Mouse (Mus musculus) right cerebral cortex, postnatal 25 days (tissue): ENCODE results near the gene Pdgfra.

Experiments
- DNase-seq: peaks from one replicate; pipeline ENCODE4 v3.0.0; 2022

The Pdgfra gene

DNA sequence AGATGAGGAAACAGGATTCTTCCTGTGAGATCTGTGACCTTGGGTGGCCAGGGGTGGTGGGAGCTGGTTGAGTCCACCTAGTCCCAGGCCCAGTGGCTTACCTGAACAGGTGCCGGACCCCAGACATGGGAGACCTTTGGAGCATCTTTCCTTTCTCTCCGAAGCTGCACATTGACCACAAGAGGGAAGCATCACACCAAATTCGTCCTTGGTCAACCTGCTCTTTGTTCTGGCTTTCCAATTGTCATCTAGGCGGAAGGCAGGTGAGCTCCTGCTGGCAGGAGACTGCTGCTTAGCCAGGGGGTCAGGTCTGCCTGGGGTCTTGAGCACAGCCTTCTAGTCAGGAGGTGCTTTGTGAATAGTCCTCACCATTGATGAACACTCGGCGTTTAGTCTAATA is 62.4 kb downstream of the Pdgfra start:
- no peak for DNase-seq

DNA sequence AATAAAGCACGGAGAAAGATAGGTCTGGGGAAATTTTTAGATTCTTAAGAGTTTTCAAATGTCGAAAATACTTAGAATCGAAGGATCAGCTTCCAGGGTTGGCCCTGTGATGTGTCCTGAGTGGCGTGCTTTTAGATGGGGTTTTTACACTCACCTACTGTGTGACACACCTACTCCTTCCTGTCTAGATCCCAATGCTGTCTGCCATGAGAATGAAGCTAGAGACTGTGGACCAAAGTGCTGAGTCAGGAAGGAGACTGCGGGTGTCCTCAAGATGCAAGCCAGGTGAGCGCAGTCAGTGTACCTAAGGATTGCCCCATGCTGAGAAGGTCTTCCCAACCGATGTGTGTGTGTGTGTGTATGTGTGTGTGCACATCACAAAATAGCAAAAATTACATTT is 62.8 kb downstream of the Pdgfra start:
- DNase-seq, result no peak

DNA sequence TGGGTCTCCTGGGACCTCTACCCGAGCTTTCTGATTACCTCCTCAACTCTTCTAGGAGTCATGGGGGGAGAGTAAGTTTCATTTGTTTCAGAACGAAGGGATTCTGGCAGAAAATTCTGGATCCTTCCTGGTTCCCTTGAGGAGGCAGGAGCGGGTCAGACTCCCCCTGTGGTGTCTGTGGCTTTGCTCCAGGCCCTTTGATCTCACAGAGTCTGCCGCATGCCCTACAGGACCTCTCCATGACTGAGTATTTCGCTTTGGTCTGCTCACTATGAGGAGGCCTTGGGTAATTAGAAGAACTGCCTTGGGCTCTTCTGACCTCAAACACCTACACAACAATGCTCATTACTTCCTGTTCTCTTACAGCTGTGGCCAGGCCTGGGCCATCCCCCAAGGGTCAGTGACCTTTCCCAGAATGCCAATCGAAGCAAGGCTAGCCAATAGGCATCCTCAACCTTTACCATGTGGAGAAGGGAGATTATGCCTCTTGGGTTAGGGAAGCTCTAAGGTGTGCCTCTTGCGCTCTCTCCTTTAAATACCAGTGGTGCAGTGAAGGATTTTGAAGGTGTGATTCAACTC is 63.7 kb downstream of the Pdgfra start:
- DNase-seq, result no peak

DNA sequence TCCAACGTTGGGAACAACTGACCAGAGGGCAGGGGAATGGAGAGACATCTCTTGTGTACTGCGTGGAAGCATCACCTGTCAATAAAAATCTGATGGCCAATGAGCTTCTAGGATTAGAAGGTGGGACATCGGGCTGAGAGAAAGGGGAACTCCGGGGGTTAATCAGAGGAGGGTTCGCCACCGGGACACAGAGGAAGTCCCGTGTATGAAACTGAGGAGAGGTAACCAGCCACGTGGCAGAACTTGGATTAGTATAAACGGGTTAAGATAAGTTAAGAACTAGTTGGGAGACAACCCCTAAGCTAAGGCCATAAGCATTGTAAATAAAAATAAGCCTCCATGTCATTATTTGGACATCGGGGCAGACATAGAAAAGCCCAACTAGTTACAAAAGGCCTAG is 69.5 kb downstream of the Pdgfra start:
- DNase-seq, result no peak

DNA sequence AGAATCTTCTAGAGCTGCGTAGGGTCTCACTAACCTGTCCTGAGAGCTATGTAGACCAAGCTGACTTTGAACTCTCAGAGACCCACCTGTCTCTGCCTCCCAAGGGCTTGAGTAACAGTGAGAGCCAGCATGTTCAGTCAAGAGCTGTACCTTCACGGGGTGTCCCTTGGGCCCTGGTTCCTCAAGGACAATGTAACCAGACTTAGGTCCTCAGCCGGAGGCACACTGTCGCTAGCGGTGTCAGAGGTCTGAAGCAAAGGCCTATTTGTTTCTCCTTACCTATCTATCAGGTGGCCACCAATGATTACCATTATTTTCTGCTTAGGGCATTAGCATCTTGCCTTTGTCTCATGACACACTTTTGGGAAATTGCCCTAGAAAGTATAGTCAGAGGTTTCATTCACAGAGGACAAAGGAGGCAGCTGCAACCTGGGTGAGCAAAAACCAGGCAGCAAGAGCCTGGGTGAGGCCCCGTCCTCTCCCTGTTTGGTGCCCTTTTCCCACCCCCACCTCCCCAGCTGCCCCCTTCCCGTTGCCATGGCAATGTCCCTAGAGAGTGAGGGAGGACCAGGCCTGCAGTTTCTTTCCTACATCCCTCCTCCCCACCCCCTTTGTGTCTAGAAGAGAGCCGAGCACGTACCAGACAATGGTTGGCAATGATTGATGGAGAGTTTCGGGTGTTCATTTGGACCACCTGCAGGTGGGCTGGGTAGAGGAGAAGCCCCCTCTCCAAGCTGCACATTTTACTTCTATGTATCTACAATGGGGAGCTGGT is 70.6 kb downstream of the Pdgfra start:
- no peak for DNase-seq

DNA sequence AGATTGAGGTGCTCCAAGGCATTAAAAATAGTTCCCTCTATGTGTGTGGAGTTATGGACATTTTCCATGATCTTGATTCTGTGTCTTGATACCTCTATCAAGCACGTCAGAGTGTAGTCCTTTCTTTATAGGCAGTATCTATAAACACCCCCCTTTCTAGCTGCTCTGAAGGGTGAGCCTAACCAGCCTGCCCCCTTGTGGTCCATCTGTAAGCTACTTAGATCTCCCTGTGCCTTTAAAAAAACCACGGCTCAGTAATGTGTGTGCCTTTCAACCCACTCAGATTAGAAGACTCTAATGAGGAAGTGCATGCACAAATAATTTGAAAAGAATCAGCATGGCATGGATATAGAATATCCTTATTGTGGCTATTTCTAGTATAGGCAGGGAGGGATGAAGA is 86.3 kb downstream of the Pdgfra start:
- DNase-seq, result no peak

DNA sequence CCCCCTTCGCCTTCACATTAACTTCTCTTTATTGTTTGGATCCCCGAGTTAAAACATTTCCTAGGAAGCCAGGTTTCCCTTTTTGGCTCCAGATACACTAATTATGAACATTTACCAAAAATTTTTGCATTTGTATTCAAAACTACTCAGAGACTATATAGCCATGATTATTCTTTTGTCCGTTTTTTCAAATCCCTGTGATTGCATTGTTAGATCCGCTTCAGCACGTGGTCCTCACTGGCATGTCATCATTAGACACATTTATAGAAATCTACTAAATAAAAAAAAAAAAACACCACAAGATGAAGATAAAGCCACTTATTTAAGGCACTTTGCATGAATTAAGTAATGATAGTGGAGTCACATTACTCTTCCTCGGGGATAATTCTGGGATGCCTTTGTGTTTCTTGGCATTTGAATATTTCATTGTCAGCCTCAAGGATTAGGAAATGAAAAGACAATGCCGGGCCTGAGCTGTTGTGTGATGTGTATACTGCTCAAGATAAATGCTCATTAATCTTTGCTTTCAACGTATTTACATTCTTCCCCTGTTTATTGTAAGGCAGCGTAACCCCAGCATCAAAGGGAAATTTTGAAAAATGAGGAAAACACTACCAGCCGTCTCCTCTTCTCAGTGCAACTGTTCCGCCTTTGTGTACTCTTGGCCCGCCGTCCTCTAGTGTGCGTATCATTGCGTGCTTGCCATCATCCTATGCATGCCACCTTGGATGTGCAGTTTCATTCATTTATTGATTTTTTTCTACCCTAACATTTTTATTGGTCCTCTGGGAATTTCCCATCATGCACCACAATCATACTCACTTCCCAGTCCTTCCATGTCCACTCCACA is 87.1 kb downstream of the Pdgfra start:
- DNase-seq, result no peak

DNA sequence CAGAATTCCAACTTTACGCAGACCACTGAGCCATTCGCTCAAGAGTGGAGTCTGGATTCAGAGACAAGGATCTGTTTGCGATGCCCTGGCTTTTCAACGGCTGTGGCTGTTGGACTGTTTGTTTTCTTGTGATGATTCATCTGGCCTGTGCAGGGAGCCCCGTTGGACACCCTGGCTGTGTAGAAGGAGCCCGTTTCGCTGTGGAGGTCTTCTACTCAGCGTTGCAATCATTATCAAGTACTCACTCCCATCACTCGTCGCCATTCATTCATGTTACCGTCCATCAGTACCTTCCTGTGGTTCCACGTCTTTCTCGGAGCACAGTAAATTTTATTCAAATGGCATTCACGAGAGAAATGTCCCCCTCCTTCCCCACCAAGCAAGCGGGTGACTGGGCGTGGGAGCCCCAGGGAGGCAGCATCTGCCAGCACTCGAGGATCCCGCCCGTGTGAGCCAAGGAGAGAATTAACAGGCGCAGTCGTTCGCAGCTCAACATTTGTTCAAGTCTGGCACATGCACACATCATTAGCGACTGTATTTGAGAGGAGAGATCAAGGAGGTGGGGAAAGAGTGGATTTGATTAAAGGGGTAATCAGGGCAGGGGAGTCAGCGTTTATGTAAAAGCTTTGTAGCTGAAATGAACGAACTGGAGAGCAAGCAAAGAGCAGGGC is 95.1 kb downstream of the Pdgfra start:
- DNase-seq, result peak; percentile 59
